Mouse (Mus musculus) midbrain, postnatal 0 days (tissue): ENCODE results near the gene Dupd1. TPM values are rescaled to one million over a fixed set of nuclear protein-coding genes. Genes with fewer than 3 reads are reported as not detected.

ENCODE experiments used
- ATAC-seq: fragments of 200-750 bp; cut with Nextera tagmentation; 2 replicates; pipeline ENCODE4 v1.8.0; 2017; ENCODE audit warnings: moderate number of reproducible peaks, mild to moderate bottlenecking, moderate TSS enrichment, moderate library complexity; ENCODE audit not compliant: low FRiP score
- DNase-seq: peaks from one replicate; pipeline ENCODE4 v3.0.0-alpha.2; 2015; ENCODE audit warnings: low spot score
- H3K27ac ChIP-seq: fragments of 300-500 bp; sonication (generic); 2 replicates; pipeline ENCODE4 v1.5.1; 2014; ENCODE audit warnings: low read depth, mild to moderate bottlenecking, low read length, mixed read lengths
- H3K27me3 ChIP-seq: fragments of 300-500 bp; sonication (generic); 2 replicates; pipeline ENCODE4 v1.6.1; 2014; ENCODE audit warnings: low read length, control low read depth, mixed read lengths; ENCODE audit not compliant: insufficient read depth
- H3K36me3 ChIP-seq: fragments of 300-500 bp; sonication (generic); 2 replicates; pipeline ENCODE4 v1.6.1; 2014; ENCODE audit warnings: low read length, control low read depth, mixed read lengths; ENCODE audit not compliant: insufficient read depth
- H3K4me1 ChIP-seq: fragments of 300-500 bp; sonication (generic); 2 replicates; pipeline ENCODE4 v1.6.1; 2014; ENCODE audit warnings: mild to moderate bottlenecking, control low read depth, antibody characterized with exemption, low read length, mixed read lengths; ENCODE audit not compliant: insufficient read depth
- H3K4me2 ChIP-seq: fragments of 300-500 bp; sonication (generic); 2 replicates; pipeline ENCODE4 v1.6.1; 2014; ENCODE audit warnings: low read depth, mild to moderate bottlenecking, low read length, mixed read lengths; ENCODE audit not compliant: poor library complexity, severe bottlenecking
- H3K4me3 ChIP-seq: fragments of 300-500 bp; sonication (generic); 2 replicates; pipeline ENCODE4 v1.5.1; 2014; ENCODE audit warnings: low read depth, mild to moderate bottlenecking, low read length, moderate library complexity
- H3K9ac ChIP-seq: fragments of 300-500 bp; sonication (generic); replicated peaks from 2 replicates; pipeline ENCODE4 v1.6.1; 2014; ENCODE audit warnings: mild to moderate bottlenecking, low read length, moderate library complexity, mixed read lengths; ENCODE audit not compliant: poor library complexity, severe bottlenecking
- H3K9me3 ChIP-seq: fragments of 300-500 bp; sonication (generic); 2 replicates; pipeline ENCODE4 v1.6.1; 2016; ENCODE audit warnings: low read length, control low read depth
- CTCF ChIP-seq: IDR thresholded peaks from 2 replicates; pipeline ENCODE4 v1.5.1; 2016; ENCODE audit warnings: antibody characterized with exemption, mild to moderate bottlenecking
- WGBS: fragments of 180-500 bp; shearing (Covaris S2); extraction: QIAGEN DNeasy Blood & Tissue Kit; methylation state at CpG from one replicate; pipeline ENCODE4 v1.1.7; 2014; 5-methylcytosine and 5-hydroxymethylcytosine counted together
- polyA plus RNA-seq: library from polyadenylated mRNA; unstranded; fragments of >200 nt; fragmentation: Nextera tagmentation; extraction: Ambion mirVana; gene quantifications from 2 replicates; pipeline ENCODE4 v1.2.1, GENCODE M21; 2015
- total RNA-seq: library from RNA; depleted of rRNA; stranded (reverse); fragments of >200 nt; gene quantifications from 2 replicates; pipeline ENCODE4 v1.2.3, GENCODE M21; 2014

Dupd1 gene
- total and polyA plus RNA-seq, 2 experiments from 2014 or later, result 0.41 to 1.4 TPM

GRCm38 (mm10) chr14:21702691-21703090 lies 11.7 kb downstream of the Dupd1 start:
- H3K4me2 ChIP-seq, result no peak overlapping the region
- 91% methylated on average over 8 of the region's 8 CpGs for WGBS
- peaks cover 4% of the 10 kb centered on the region for H3K4me1 ChIP-seq
- H3K27ac ChIP-seq, result no peak overlapping the region
- TF ChIP-seq CTCF, result no peak
- H3K9me3 ChIP-seq, result no peaks in the 10 kb centered on the region
- no peak for ATAC-seq
- no peak overlapping the region for H3K9ac ChIP-seq
- DNase-seq, result no peak
- no peaks in the 10 kb centered on the region for H3K27me3 ChIP-seq
- H3K4me3 ChIP-seq, result no peak overlapping the region
- H3K36me3 ChIP-seq, result no peaks in the 10 kb centered on the region

- no peaks in the 10 kb centered on the region for H3K36me3 ChIP-seq
- ATAC-seq, result no peak
- H3K27ac ChIP-seq, result no peak overlapping the region
- TF ChIP-seq CTCF, result no peak
- no peak for DNase-seq
- 81% methylated on average over 7 of the region's 7 CpGs for WGBS
- H3K9ac ChIP-seq, result no peak overlapping the region
- no peak overlapping the region for H3K4me3 ChIP-seq
- no peak overlapping the region for H3K4me2 ChIP-seq
- no peaks in the 10 kb centered on the region for H3K4me1 ChIP-seq
- H3K9me3 ChIP-seq, result no peaks in the 10 kb centered on the region
- no peaks in the 10 kb centered on the region for H3K27me3 ChIP-seq
These were observed 18.1 kb downstream of the Dupd1 start for GRCm38 (mm10) chr14:21696186-21696830.

- WGBS, result 85% methylated on average over 6 of the region's 6 CpGs
- Histone ChIP-seq H3K4me3 (no peak overlapping the region), H3K4me2 (no peak overlapping the region), H3K27me3 (no peaks in the 10 kb centered on the region), H3K36me3 (no peaks in the 10 kb centered on the region), H3K9ac (no peak overlapping the region), H3K27ac (no peak overlapping the region), H3K9me3 (no peaks in the 10 kb centered on the region), H3K4me1 (no peaks in the 10 kb centered on the region)
- no peak for TF ChIP-seq CTCF
- DNase-seq (no peak), ATAC-seq (no peak)
These were observed 19.4 kb downstream of the Dupd1 start for GRCm38 (mm10) chr14:21695020-21695419.

GRCm38 (mm10) chr14:21691070-21691469 lies 23.3 kb downstream of the Dupd1 start:
- no peak overlapping the region for H3K4me3 ChIP-seq

GRCm38 (mm10) chr14:21686376-21687279 lies 27.7 kb downstream of the Dupd1 start:
- H3K9ac ChIP-seq, result no peak overlapping the region
- no peaks in the 10 kb centered on the region for H3K36me3 ChIP-seq
- WGBS, result 13% methylated on average over 49 of the region's 49 CpGs
- ATAC-seq (peak; percentile 42; the same call in 1 of the 2 replicates), DNase-seq (no peak)
- peak overlapping the region; percentile 18; the same call in 1 of the 2 replicates for H3K4me3 ChIP-seq
- H3K27ac ChIP-seq, result no peak overlapping the region
- no peak for TF ChIP-seq CTCF
- H3K9me3 ChIP-seq, result no peaks in the 10 kb centered on the region
- no peaks in the 10 kb centered on the region for H3K4me1 ChIP-seq
- peak overlapping the region; percentile 39 for H3K4me2 ChIP-seq
- H3K27me3 ChIP-seq, result peaks cover 4% of the 10 kb centered on the region; the same call in 1 of the 2 replicates

More at GRCm38 (mm10) chr14:21691070-21691469, 23.3 kb downstream of the Dupd1 start:
- Histone ChIP-seq H3K4me1 (no peaks in the 10 kb centered on the region), H3K27ac (no peak overlapping the region), H3K27me3 (peaks cover 4% of the 10 kb centered on the region; the same call in 1 of the 2 replicates), H3K9ac (no peak overlapping the region), H3K9me3 (no peaks in the 10 kb centered on the region), H3K4me2 (no peak overlapping the region), H3K36me3 (no peaks in the 10 kb centered on the region)
- ATAC-seq, result no peak
- no peak for DNase-seq
- 93% methylated on average over 3 of the region's 3 CpGs for WGBS
- no peak for TF ChIP-seq CTCF
